Mouse (Mus musculus) heart, postnatal 0 days (tissue): ENCODE data around the gene Ripor3.

Source experiments
- CTCF ChIP-seq: IDR thresholded peaks from 2 replicates; pipeline ENCODE4 v1.5.1; 2016; ENCODE audit warnings: antibody characterized with exemption, control low read depth, low read depth
- EP300 ChIP-seq: IDR thresholded peaks from 2 replicates; pipeline ENCODE4 v1.6.1; 2016; ENCODE audit warnings: antibody characterized with exemption, low read depth

GRCm38 (mm10) chr2:167939204-167939603 is 71.2 kb downstream of the Ripor3 start:
- TF ChIP-seq CTCF: no peak
- TF ChIP-seq EP300: no peak
